Mouse (Mus musculus): Measurements from ENCODE around the gene Cops8.

GRCm38 (mm10) chr1:90662491-90662890 is 59.7 kb downstream of the Cops8 start:
- TF ChIP-seq CTCF (IDR thresholded peaks at IDR 0.05; ENCODE audit: extremely low read depth, insufficient read depth, insufficient read length, insufficient replicate concordance) (no peak), POLR2A (IDR thresholded peaks at IDR 0.05; ENCODE audit: low read depth, low read length) (no peak)
